Mouse (Mus musculus) heart, embryonic 16.5 days (tissue): ENCODE measurements around the gene Gm26661. TPM values are rescaled to one million over a fixed set of nuclear protein-coding genes. Genes with fewer than 3 reads are reported as not detected.

Experiments
- ATAC-seq: fragments of 200-750 bp; cut with Nextera tagmentation; replicated peaks from 2 replicates; pipeline ENCODE4 v1.8.0; 2017; ENCODE audit warnings: moderate number of reproducible peaks; ENCODE audit not compliant: insufficient read depth, low FRiP score; ENCODE audit errors: extremely low read depth
- H3K27ac ChIP-seq: fragments of 300-500 bp; sonication (generic); 2 replicates; pipeline ENCODE4 v1.5.1; 2014; ENCODE audit warnings: mild to moderate bottlenecking, low read length, control low read depth, moderate library complexity
- H3K27me3 ChIP-seq: fragments of 300-500 bp; sonication (generic); 2 replicates; pipeline ENCODE4 v1.6.1; 2014; ENCODE audit warnings: low read length, mixed read lengths; ENCODE audit not compliant: control insufficient read depth, insufficient read depth
- H3K36me3 ChIP-seq: fragments of 300-500 bp; sonication (generic); 2 replicates; pipeline ENCODE4 v1.6.1; 2014; ENCODE audit not compliant: control insufficient read depth, insufficient read depth
- H3K4me1 ChIP-seq: fragments of 300-500 bp; sonication (generic); 2 replicates; pipeline ENCODE4 v1.6.1; 2014; ENCODE audit warnings: low read length, mixed read lengths; ENCODE audit not compliant: control insufficient read depth, insufficient read depth
- H3K4me2 ChIP-seq: fragments of 300-500 bp; sonication (generic); 2 replicates; pipeline ENCODE4 v1.6.1; 2014; ENCODE audit warnings: low read depth, mild to moderate bottlenecking, control low read depth, low read length
- H3K4me3 ChIP-seq: fragments of 300-500 bp; sonication (generic); 2 replicates; pipeline ENCODE4 v1.5.1; 2014; ENCODE audit warnings: mild to moderate bottlenecking, control low read depth, low read length
- H3K9ac ChIP-seq: fragments of 300-500 bp; sonication (generic); 2 replicates; pipeline ENCODE4 v1.6.1; 2014; ENCODE audit warnings: low read length, control low read depth
- H3K9me3 ChIP-seq: fragments of 300-500 bp; sonication (generic); replicated peaks from 2 replicates; pipeline ENCODE4 v1.6.1; 2016; ENCODE audit warnings: low read length; ENCODE audit not compliant: control insufficient read depth
- WGBS: fragments of 180-500 bp; shearing (Covaris S2); extraction: QIAGEN DNeasy Blood & Tissue Kit; methylation state at CpG from one replicate; pipeline ENCODE4 v1.1.7; 2014; 5-methylcytosine and 5-hydroxymethylcytosine counted together
- polyA plus RNA-seq: library from polyadenylated mRNA; unstranded; fragments of >200 nt; fragmentation: Nextera tagmentation; extraction: Ambion mirVana; gene quantifications from 2 replicates; pipeline ENCODE4 v1.2.1, GENCODE M21; 2015

Gene Gm26661
- polyA plus RNA-seq, 1 experiment from 2014 or later = not detected

- Histone ChIP-seq H3K9me3 (no peaks in the 10 kb centered on the region), H3K27ac (no peak overlapping the region), H3K4me3 (no peak overlapping the region), H3K36me3 (no peaks in the 10 kb centered on the region), H3K4me1 (peaks cover 8% of the 10 kb centered on the region; the same call in 1 of the 2 replicates), H3K27me3 (no peaks in the 10 kb centered on the region; the same call in 1 of the 2 replicates), H3K4me2 (no peak overlapping the region), H3K9ac (no peak overlapping the region)
- no peak for ATAC-seq
- WGBS = 81% methylated on average over 4 of the region's 4 CpGs
Observed at GRCm38 (mm10) chr14:7795961-7796360, 4.6 kb downstream of the Gm26661 start.

- no peaks in the 10 kb centered on the region; the same call in 1 of the 2 replicates for H3K9me3 ChIP-seq
- no peaks in the 10 kb centered on the region for H3K27me3 ChIP-seq
- no peak overlapping the region for H3K9ac ChIP-seq
- no peak overlapping the region for H3K27ac ChIP-seq
- no peak for ATAC-seq
- no peaks in the 10 kb centered on the region for H3K36me3 ChIP-seq
- H3K4me3 ChIP-seq = no peak overlapping the region
- no peak overlapping the region for H3K4me2 ChIP-seq
- H3K4me1 ChIP-seq = no peaks in the 10 kb centered on the region
Observed at GRCm38 (mm10) chr14:7800611-7801010, 9.2 kb downstream of the Gm26661 start.

- Histone ChIP-seq H3K9ac (no peak overlapping the region), H3K4me2 (no peak overlapping the region), H3K36me3 (no peaks in the 10 kb centered on the region), H3K9me3 (no peaks in the 10 kb centered on the region; the same call in 1 of the 2 replicates), H3K27me3 (no peaks in the 10 kb centered on the region), H3K4me3 (no peak overlapping the region), H3K27ac (no peak overlapping the region), H3K4me1 (no peaks in the 10 kb centered on the region)
- WGBS = 9% methylated on average over 4 of the region's 4 CpGs
- ATAC-seq = no peak
Observed at GRCm38 (mm10) chr14:7801831-7802230, 10.4 kb downstream of the Gm26661 start.

- Histone ChIP-seq H3K9ac (no peak overlapping the region), H3K4me1 (no peaks in the 10 kb centered on the region), H3K4me3 (no peak overlapping the region), H3K9me3 (no peaks in the 10 kb centered on the region; the same call in 1 of the 2 replicates), H3K4me2 (no peak overlapping the region), H3K27ac (no peak overlapping the region), H3K27me3 (no peaks in the 10 kb centered on the region), H3K36me3 (no peaks in the 10 kb centered on the region)
- no peak for ATAC-seq
- 49% methylated on average over 4 of the region's 4 CpGs for WGBS
Observed at GRCm38 (mm10) chr14:7803874-7804557, 12.6 kb downstream of the Gm26661 start.

GRCm38 (mm10) chr14:7804558-7804905 is 13.1 kb downstream of the Gm26661 start:
- Histone ChIP-seq H3K27ac (no peak overlapping the region), H3K9me3 (no peaks in the 10 kb centered on the region; the same call in 1 of the 2 replicates), H3K4me1 (peaks cover 3% of the 10 kb centered on the region; the same call in 1 of the 2 replicates), H3K4me2 (no peak overlapping the region), H3K27me3 (no peaks in the 10 kb centered on the region), H3K36me3 (no peaks in the 10 kb centered on the region), H3K9ac (no peak overlapping the region), H3K4me3 (no peak overlapping the region)
- no peak for ATAC-seq
- 89% methylated on average over 2 of the region's 2 CpGs for WGBS

- H3K4me2 ChIP-seq = no peak overlapping the region
- no peak overlapping the region for H3K4me3 ChIP-seq
- ATAC-seq = no peak
- 50% methylated on average over 4 of the region's 4 CpGs for WGBS
- no peaks in the 10 kb centered on the region for H3K27me3 ChIP-seq
- no peaks in the 10 kb centered on the region for H3K36me3 ChIP-seq
- H3K9me3 ChIP-seq = no peaks in the 10 kb centered on the region
- H3K4me1 ChIP-seq = peaks cover 5% of the 10 kb centered on the region; the same call in 1 of the 2 replicates
- H3K27ac ChIP-seq = no peak overlapping the region
- H3K9ac ChIP-seq = no peak overlapping the region
Observed at GRCm38 (mm10) chr14:7807711-7808110, 16.3 kb downstream of the Gm26661 start.

GRCm38 (mm10) chr14:7808501-7808981 is 17.2 kb downstream of the Gm26661 start:
- no peaks in the 10 kb centered on the region for H3K36me3 ChIP-seq
- peaks cover 8% of the 10 kb centered on the region; the same call in 1 of the 2 replicates for H3K4me1 ChIP-seq
- H3K27ac ChIP-seq = no peak overlapping the region
- 49% methylated on average over 11 of the region's 11 CpGs for WGBS
- H3K9ac ChIP-seq = no peak overlapping the region
- H3K4me3 ChIP-seq = no peak overlapping the region
- no peak for ATAC-seq
- no peaks in the 10 kb centered on the region for H3K9me3 ChIP-seq
- no peak overlapping the region for H3K4me2 ChIP-seq
- H3K27me3 ChIP-seq = no peaks in the 10 kb centered on the region

- Histone ChIP-seq H3K27ac (no peak overlapping the region), H3K36me3 (no peaks in the 10 kb centered on the region), H3K9ac (no peak overlapping the region), H3K9me3 (no peaks in the 10 kb centered on the region), H3K27me3 (no peaks in the 10 kb centered on the region), H3K4me1 (peaks cover 10% of the 10 kb centered on the region; the same call in 1 of the 2 replicates), H3K4me3 (no peak overlapping the region), H3K4me2 (no peak overlapping the region)
- peak; percentile 56 for ATAC-seq
- WGBS = 64% methylated on average over 12 of the region's 12 CpGs
Observed at GRCm38 (mm10) chr14:7809043-7809955, 17.9 kb downstream of the Gm26661 start.
